Mouse (Mus musculus) midbrain, embryonic 11.5 days (tissue): ENCODE data around the gene Ina. TPM values are rescaled to one million over a fixed set of nuclear protein-coding genes. Genes with fewer than 3 reads are reported as not detected.
A peak's percentile ranks its signal among the peaks of the same experiment; 100 is the strongest.

Source experiments
- ATAC-seq: fragments of 200-750 bp; cut with Nextera tagmentation; 2 replicates; pipeline ENCODE4 v1.8.0; 2017; ENCODE audit warnings: moderate TSS enrichment, moderate library complexity; ENCODE audit not compliant: low FRiP score
- DNase-seq: peaks from one replicate; pipeline ENCODE4 v3.0.0; 2015; ENCODE audit warnings: low spot score; ENCODE audit errors: missing footprints
- H3K27ac ChIP-seq: fragments of 300-500 bp; sonication (generic); 2 replicates; pipeline ENCODE4 v1.5.1; 2014; ENCODE audit warnings: low read depth, low read length
- H3K27me3 ChIP-seq: fragments of 300-500 bp; sonication (generic); 2 replicates; pipeline ENCODE4 v1.6.1; 2014; ENCODE audit warnings: mild to moderate bottlenecking, low read length, moderate library complexity, mixed read lengths; ENCODE audit not compliant: control insufficient read depth, insufficient read depth
- H3K36me3 ChIP-seq: fragments of 300-500 bp; sonication (generic); 2 replicates; pipeline ENCODE4 v1.6.1; 2014; ENCODE audit warnings: mild to moderate bottlenecking, low read length, moderate library complexity, mixed read lengths; ENCODE audit not compliant: control insufficient read depth, insufficient read depth
- H3K4me1 ChIP-seq: fragments of 300-500 bp; sonication (generic); 2 replicates; pipeline ENCODE4 v1.6.1; 2014; ENCODE audit warnings: low read length; ENCODE audit not compliant: control insufficient read depth, insufficient read depth
- H3K4me2 ChIP-seq: fragments of 300-500 bp; sonication (generic); 2 replicates; pipeline ENCODE4 v1.6.1; 2014; ENCODE audit warnings: mild to moderate bottlenecking, moderate library complexity
- H3K4me3 ChIP-seq: fragments of 300-500 bp; sonication (generic); 2 replicates; pipeline ENCODE4 v1.5.1; 2014; ENCODE audit warnings: low read depth, low read length
- H3K9ac ChIP-seq: fragments of 300-500 bp; sonication (generic); 2 replicates; pipeline ENCODE4 v1.6.1; 2014; ENCODE audit warnings: low read length
- H3K9me3 ChIP-seq: fragments of 300-500 bp; sonication (generic); 2 replicates; pipeline ENCODE4 v1.6.1; 2016; ENCODE audit warnings: low read length; ENCODE audit not compliant: control insufficient read depth
- WGBS: fragments of 180-500 bp; shearing (Covaris S2); extraction: QIAGEN DNeasy Blood & Tissue Kit; methylation state at CpG from one replicate; pipeline ENCODE4 v1.1.7; 2014; 5-methylcytosine and 5-hydroxymethylcytosine counted together
- polyA plus RNA-seq: library from polyadenylated mRNA; unstranded; fragments of >200 nt; fragmentation: Nextera tagmentation; extraction: Ambion mirVana; gene quantifications from 2 replicates; pipeline ENCODE4 v1.2.1, GENCODE M21; 2014

Gene Ina
- polyA plus RNA-seq, 1 experiment from 2014 or later = 186 TPM

GRCm38 (mm10) chr19:47005873-47006272 is 8.6 kb upstream of the Ina start:
- H3K36me3 ChIP-seq = no peaks in the 10 kb centered on the region
- WGBS = 63% methylated on average over 5 of the region's 5 CpGs
- H3K9me3 ChIP-seq = no peaks in the 10 kb centered on the region
- no peak overlapping the region for H3K4me3 ChIP-seq
- ATAC-seq = no peak
- no peak overlapping the region for H3K4me2 ChIP-seq
- no peaks in the 10 kb centered on the region for H3K27me3 ChIP-seq
- no peak overlapping the region for H3K9ac ChIP-seq
- peak; percentile 69 for DNase-seq
- H3K27ac ChIP-seq = no peak overlapping the region
- H3K4me1 ChIP-seq = no peaks in the 10 kb centered on the region

- H3K4me1 ChIP-seq = no peaks in the 10 kb centered on the region
- no peak overlapping the region for H3K9ac ChIP-seq
- no peak overlapping the region for H3K27ac ChIP-seq
- H3K36me3 ChIP-seq = no peaks in the 10 kb centered on the region
- peak; percentile 83 for DNase-seq
- no peaks in the 10 kb centered on the region for H3K27me3 ChIP-seq
- no peak overlapping the region for H3K4me3 ChIP-seq
- no peak for ATAC-seq
- no peaks in the 10 kb centered on the region for H3K9me3 ChIP-seq
- WGBS = 2% methylated on average over 4 of the region's 4 CpGs
- H3K4me2 ChIP-seq = no peak overlapping the region
These were observed 8.2 kb upstream of the Ina start for GRCm38 (mm10) chr19:47006321-47006720.

GRCm38 (mm10) chr19:47009420-47009819 is 5.1 kb upstream of the Ina start:
- H3K4me2 ChIP-seq = no peak overlapping the region
- H3K9me3 ChIP-seq = no peaks in the 10 kb centered on the region
- WGBS = 89% methylated on average over 7 of the region's 7 CpGs
- H3K27me3 ChIP-seq = peaks cover 20% of the 10 kb centered on the region
- no peaks in the 10 kb centered on the region; the same call in 1 of the 2 replicates for H3K4me1 ChIP-seq
- DNase-seq (no peak), ATAC-seq (no peak)
- no peak overlapping the region for H3K4me3 ChIP-seq
- H3K36me3 ChIP-seq = no peaks in the 10 kb centered on the region
- H3K27ac ChIP-seq = no peak overlapping the region
- H3K9ac ChIP-seq = no peak overlapping the region

- Histone ChIP-seq H3K4me3 (no peak overlapping the region), H3K9ac (no peak overlapping the region), H3K9me3 (no peaks in the 10 kb centered on the region), H3K4me1 (peaks cover 5% of the 10 kb centered on the region; the same call in 1 of the 2 replicates), H3K36me3 (no peaks in the 10 kb centered on the region), H3K27me3 (peaks cover 25% of the 10 kb centered on the region), H3K27ac (no peak overlapping the region), H3K4me2 (no peak overlapping the region)
- WGBS = 89% methylated on average over 5 of the region's 5 CpGs
- DNase-seq = peak; percentile 64
- no peak for ATAC-seq
These were observed 4.6 kb upstream of the Ina start for GRCm38 (mm10) chr19:47009943-47010342.

GRCm38 (mm10) chr19:47012521-47013130 is 1.9 kb upstream of the Ina start:
- H3K9me3 ChIP-seq = no peaks in the 10 kb centered on the region
- H3K4me3 ChIP-seq = no peak overlapping the region
- H3K27ac ChIP-seq = no peak overlapping the region
- ATAC-seq (no peak), DNase-seq (peak; percentile 83)
- H3K36me3 ChIP-seq = no peaks in the 10 kb centered on the region
- H3K9ac ChIP-seq = no peak overlapping the region
- peaks cover 11% of the 10 kb centered on the region for H3K4me1 ChIP-seq
- no peak overlapping the region; the same call in 1 of the 2 replicates for H3K4me2 ChIP-seq
- 90% methylated on average over 15 of the region's 15 CpGs for WGBS
- H3K27me3 ChIP-seq = peaks cover 39% of the 10 kb centered on the region

GRCm38 (mm10) chr19:47013340-47014158 is 949 bp upstream of the Ina start:
- Histone ChIP-seq H3K4me2 (peak overlapping the region; percentile 52), H3K4me3 (peak overlapping the region; percentile 49), H3K27ac (peak overlapping the region; percentile 73), H3K36me3 (no peaks in the 10 kb centered on the region), H3K9ac (peak overlapping the region; percentile 65), H3K27me3 (peaks cover 39% of the 10 kb centered on the region), H3K4me1 (peaks cover 11% of the 10 kb centered on the region), H3K9me3 (no peaks in the 10 kb centered on the region)
- 9% methylated on average over 20 of the region's 20 CpGs for WGBS
- peak; percentile 91 for DNase-seq
- ATAC-seq = no peak

GRCm38 (mm10) chr19:47014159-47014446 is 395 bp upstream of the Ina start:
- WGBS = 2% methylated on average over 11 of the region's 11 CpGs
- Histone ChIP-seq H3K27me3 (peaks cover 39% of the 10 kb centered on the region), H3K4me2 (peak overlapping the region; percentile 52), H3K27ac (peak overlapping the region; percentile 73), H3K36me3 (no peaks in the 10 kb centered on the region), H3K4me3 (peak overlapping the region; percentile 49), H3K9me3 (no peaks in the 10 kb centered on the region), H3K4me1 (peaks cover 11% of the 10 kb centered on the region), H3K9ac (peak overlapping the region; percentile 65)
- DNase-seq (peak; percentile 90), ATAC-seq (no peak; the same call in 1 of the 2 replicates)

GRCm38 (mm10) chr19:47015396-47015795 is 898 bp downstream of the Ina start:
- peaks cover 13% of the 10 kb centered on the region for H3K4me1 ChIP-seq

GRCm38 (mm10) chr19:47015965-47016364 is 1.5 kb downstream of the Ina start:
- ATAC-seq = no peak
- DNase-seq = no peak
- Histone ChIP-seq H3K4me3 (peak overlapping the region; percentile 49), H3K27ac (peak overlapping the region; percentile 65; the same call in 1 of the 2 replicates), H3K4me2 (peak overlapping the region; percentile 52), H3K36me3 (no peaks in the 10 kb centered on the region), H3K9ac (peak overlapping the region; percentile 65), H3K27me3 (peaks cover 39% of the 10 kb centered on the region), H3K4me1 (peaks cover 13% of the 10 kb centered on the region), H3K9me3 (no peaks in the 10 kb centered on the region)
- 1% methylated on average over 9 of the region's 9 CpGs for WGBS

More at GRCm38 (mm10) chr19:47015396-47015795, 898 bp downstream of the Ina start:
- Histone ChIP-seq H3K9me3 (no peaks in the 10 kb centered on the region), H3K4me3 (peak overlapping the region; percentile 49), H3K36me3 (no peaks in the 10 kb centered on the region), H3K27ac (peak overlapping the region; percentile 65), H3K27me3 (peaks cover 39% of the 10 kb centered on the region), H3K4me2 (peak overlapping the region; percentile 52), H3K9ac (peak overlapping the region; percentile 65)
- ATAC-seq (peak; percentile 6; the same call in 1 of the 2 replicates), DNase-seq (peak; percentile 92)
- 1% methylated on average over 37 of the region's 37 CpGs for WGBS
